Mouse (Mus musculus) thymus, postnatal 10 days (tissue): ENCODE measurements at regions not wholly inside any gene's neighbourhood (a gene's known extent, or its start where the extent isn't known, plus 50 kb on each side); places are given as distances from the start of the nearest gene placed in this dataset.

Source experiments
- DNase-seq, 2 experiments: peaks; one replicate each; pipeline ENCODE4 v3.0.0; 2021; ENCODE audit warnings: low spot score in 2 of 2

DNA sequence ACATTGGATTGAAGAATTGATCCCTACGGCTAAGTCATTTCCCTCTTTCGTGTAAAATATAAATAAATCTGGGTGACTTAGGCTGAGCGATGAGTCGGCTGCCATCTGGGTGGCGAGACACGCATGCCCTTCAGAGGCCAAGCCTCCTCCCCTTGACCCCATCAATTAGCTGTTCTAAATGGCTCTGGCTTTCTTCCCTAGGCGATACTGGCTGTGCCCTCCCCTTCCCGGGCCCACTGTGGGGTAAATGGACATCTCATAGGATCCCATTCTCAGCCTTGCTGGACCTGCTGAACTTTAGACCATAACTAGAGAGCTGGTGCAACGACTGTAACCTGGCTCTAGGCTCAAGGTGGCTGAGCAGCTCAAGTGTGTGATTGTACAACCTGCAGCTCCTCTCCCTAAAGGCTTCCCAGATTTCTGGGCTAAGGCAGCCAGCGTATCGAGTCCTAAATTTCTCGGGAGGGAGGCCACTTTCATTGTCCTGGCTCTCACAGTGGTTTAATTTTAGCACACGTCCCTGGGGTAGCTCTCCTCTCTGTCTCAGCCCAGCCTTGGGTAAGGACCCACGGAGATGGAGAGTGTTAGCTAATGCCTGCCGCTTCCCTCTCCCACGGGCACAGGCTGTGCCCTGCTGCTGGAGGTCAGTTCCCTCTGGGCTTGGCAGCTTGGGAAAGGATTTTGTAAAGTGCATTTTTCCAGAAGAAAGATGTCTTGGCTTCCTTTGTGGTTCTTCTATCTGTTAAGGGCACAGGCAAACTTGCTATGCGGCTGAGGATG is 80.7 kb upstream of the Zc3h12a start:
- no peak for DNase-seq

DNA sequence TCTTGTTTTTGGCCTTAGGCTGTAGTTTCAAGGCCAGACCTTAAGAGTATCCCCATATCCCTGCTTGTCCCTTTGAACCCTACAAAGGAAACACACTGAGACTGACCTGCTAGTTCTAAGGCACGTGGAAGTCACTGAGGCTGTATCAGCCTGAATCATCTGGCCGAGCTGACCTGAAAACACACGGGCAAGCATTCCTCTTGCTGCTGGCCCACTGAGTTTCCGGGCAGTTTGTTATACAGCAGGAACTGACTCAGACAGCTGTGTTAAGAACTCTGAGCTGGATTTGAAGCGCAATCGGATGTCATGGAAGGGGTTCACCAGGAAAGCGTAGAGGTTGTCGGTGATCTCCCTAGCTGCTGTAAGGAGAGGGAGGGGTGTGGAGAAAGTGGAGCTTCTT is 75.9 kb upstream of the Zc3h12a start:
- DNase-seq, result no peak

DNA sequence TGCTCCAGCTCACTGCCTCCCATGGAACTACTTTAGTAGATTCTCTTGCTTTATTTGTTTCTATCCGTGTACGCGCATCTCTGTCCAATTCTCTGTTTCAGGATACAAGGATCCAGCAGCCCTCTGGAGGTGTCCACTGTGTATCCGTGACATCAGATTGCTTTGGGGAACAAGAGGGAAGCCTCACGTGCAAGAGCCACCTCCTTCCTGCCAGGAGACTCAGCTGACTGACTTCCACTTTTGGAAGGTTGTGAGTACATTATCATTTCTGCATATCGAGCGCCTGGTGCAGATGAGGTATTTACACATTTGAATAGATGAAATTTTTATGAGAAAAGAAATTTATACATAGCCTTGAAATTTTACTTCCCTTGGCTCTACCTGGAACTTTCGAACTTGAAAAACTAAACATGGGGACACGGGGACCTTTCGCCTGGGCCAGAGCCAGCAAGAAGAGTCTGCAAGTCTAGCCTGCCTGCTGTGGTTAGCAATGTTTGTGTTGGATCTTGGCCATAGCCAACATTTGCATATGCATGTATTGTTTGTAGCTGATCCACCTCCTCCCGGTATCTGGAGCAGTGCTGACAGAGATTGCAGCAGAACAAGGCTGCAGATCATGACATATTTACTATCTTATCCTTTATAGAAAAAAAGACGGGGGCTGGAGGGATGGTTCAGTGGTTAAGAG is 74.1 kb upstream of the Zc3h12a start:
- DNase-seq, result no peak

DNA sequence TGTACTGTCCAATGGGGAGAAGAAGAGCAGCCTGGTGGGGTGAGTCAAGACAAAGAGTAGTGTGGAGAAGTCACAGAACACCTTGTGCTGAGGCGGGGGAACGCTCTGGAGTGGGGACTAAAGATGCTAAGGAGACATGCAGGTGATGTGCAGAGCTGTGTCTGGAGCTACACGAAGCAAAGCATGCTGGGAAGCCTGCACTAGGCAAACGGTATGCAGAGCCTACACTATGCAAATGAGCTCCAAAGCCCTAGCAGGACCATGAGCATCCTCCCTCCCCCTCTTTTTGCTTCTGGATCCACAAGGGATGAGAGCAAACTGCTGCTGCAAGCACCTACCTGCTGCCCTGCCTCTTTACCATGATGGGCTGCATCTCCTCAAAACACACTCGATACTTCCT is 73.1 kb upstream of the Zc3h12a start:
- no peak for DNase-seq

DNA sequence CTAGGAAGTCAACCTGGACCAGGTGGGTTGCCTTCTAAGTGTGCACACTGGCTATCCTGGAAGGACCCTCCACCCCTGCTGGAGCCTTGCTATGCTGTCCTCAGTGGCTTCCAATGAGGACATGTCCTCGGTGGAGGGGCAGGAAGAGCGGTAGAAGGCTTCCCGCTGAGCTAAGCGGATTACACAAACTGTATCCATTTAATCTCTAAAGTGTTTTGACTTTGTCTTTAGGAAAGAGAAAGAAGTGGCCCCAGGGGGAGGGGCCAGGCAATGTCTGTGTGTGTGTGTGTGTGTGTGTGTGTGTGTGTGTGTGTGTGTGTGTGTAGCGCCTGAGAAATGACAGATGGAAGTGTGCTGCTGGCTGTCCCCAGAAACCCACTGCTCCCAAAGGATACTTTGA is 71.6 kb upstream of the Zc3h12a start:
- no peak for DNase-seq

DNA sequence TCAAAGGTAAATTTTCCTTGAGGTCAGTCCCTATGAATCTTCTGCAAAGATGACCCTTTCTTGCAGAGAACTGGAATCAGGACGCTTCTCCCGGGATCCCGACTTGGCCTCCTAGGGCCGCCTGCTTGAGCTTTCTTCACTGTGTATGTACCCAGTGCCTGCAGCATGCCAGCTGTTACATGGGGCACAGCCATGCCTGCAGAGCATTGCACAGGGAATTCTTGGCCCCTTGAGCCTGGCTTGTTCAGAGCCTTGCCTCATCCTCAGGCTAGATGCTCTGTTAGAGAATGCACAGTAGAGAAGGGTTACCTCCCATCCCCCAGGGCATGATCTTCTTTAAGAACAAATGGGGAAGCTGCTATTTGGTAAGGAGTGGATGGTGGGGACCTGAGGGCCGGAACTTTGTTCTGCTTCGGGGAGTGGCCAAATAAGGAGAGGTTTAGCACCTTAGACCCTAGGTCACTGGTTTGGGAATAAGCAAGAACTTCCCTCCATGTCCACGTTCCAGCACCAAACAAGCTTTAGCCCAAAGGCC is 68.3 kb upstream of the Zc3h12a start:
- DNase-seq, result no peak

DNA sequence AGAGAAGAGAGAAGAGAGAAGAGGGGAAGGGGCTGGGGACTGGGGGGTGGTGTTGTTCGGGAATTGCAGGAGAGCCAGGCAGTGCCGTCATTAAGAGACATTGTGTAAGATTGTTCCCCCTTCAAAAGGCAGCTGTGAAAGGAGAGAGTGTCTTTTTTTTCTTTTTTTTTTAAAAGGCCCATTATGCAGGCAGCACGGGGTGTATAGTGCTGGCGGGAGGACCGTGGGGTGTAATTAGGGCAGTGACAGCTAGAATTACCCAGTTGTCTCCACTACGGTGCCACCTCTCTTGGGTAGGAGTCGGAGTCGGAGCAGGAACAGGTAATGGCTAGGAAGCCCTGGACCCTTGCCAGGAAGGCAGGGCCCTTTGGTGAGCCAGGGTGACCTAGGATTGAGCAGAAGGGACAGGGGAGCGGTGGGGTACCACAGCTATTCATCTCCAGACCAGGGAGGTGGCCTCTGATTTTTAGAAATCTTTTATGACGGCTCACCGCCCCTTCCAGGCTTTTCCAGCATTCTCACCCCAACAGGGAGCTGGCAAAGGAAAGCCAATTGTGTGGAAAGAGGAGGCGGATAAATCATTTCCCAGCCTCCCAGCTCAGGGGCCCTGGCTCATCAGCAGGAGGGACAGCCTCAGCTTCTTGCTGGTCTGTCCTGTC is 67.2 kb upstream of the Zc3h12a start:
- no peak for DNase-seq

DNA sequence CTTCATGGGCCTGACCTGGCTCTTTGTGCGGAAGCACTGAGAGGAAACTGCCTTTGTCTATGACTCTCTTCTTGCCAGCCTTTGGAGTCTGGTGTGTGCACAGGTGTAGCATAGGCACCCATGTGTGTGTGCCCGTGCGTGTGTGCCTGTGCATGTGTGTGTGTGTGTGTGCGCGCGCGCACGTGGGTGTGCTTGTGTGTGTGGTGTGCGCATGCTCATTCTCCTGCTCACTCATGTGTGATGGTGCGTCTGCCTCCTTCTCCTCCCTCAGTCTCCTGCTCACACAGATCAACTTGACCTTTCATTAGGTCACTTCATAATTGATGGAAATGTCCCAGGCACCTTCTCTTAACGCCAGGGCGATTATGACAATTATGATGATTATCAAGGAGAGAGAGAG is 66.7 kb upstream of the Zc3h12a start:
- DNase-seq, result no peak

DNA sequence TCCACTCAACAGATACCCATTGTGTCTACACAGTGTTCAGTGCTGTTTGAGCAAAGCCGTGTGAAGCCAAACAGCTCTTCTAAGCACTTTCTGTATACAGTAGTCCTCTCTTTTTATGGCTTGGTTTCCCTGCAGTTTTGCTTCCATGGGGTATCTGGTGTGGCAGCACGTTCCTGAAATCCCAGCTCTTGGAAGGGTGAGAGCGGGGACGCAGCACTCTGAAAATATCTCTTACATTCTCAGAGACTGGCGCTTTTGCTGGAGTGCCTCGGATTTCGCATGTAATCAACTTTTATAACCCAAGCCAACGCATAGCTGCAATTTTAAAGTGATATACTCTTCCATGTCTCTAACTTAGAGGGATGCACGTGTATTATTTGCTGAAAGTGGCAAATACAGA is 64.0 kb upstream of the Zc3h12a start:
- no peak for DNase-seq

DNA sequence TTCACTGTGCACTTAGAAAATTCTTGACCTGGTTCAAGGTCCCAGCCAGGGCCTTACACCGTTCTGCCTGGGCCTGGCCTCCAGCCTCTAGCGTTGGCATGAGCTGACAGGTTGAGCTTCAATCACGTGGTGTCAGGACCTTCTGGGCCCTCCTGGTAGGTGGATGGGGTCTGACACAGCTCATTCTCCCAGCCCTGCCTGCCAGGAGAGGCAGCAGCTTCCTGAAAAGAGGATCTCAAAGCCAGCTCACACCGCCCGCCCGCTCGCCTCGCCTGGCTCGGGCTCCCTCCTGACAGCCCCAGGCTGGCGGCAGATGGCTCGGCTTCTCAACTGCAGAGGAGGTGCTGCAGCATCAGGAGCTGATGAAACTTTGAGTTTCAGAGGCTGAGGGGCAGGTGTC is 63.4 kb upstream of the Zc3h12a start:
- DNase-seq, result no peak

DNA sequence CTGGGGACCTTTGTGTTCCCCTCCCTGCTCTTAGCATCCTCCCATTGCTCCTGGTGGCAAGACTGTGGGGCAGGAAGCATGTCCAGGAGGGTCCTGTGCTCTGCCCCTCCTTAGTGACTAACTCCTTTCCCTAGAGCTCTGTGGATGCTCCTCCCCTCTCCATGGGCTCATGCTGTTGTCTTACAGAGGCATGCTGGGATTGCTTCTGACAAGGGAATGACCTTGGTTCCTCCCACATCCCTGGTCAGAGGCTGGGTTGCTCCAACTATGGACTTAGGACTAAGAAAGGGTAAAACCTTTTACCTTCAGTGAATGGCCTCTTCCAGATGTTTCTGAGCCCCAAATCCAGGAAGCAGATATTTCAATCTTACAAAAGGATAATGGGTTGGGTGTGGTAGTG is 62.3 kb upstream of the Zc3h12a start:
- no peak for DNase-seq

DNA sequence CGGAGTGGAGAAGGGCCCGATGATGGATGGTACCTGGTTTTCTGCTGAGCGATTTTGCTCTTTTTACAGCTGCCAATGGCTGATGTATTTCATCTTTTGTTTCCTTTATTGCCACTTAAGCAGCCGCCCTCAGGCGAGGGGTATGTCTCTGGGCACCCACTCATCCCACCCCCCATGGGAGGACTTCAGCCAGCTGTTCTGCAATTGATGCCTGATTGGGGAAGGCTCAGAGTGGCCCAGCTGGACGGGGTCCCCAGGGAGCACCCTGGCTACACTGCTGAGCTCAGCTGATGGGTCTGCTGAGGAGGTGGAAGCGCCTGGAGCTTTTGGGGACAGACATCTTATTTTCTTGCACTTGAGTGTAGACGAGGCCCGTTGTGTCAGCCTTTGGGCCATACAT is 58.6 kb upstream of the Zc3h12a start:
- DNase-seq, result no peak

DNA sequence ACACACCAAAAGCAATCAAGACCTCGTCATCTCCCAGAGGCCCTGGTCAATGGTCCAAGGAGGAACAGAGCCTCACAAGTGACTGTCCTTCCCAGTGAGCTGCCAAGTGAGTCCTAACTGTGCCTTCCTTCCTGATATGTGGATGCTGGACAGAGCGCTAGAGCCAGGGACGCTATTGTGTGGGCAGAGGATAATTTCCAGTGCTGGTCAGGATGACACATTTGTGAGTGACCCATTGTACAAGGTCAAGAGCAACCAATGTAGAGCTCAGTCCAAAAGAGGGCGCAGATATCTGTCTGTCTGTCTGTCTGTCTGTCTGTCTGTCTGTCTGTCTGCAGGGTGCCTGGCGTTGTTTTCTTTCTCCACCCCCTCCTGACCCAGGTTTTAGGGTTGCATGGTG is 57.4 kb upstream of the Zc3h12a start:
- no peak for DNase-seq

DNA sequence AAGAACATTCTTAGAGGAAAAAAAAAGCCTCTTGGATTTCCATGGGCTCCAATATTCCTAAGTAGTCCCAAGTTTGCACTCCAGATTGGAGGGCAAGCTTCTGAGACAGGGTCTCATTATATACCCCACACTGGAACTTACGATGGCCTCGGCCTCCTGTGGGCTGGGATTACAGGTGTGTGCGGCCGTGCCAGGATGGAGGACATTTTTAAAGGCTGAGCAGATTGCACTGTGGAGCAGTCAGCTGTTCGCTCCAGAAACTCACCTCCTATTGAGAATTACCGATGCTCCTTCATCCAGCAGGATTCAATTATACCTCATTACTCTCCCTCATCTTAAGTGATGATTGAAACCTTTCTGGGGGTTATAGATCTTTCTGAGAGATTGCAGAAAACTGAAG is 53.3 kb upstream of the Zc3h12a start:
- DNase-seq, result no peak

DNA sequence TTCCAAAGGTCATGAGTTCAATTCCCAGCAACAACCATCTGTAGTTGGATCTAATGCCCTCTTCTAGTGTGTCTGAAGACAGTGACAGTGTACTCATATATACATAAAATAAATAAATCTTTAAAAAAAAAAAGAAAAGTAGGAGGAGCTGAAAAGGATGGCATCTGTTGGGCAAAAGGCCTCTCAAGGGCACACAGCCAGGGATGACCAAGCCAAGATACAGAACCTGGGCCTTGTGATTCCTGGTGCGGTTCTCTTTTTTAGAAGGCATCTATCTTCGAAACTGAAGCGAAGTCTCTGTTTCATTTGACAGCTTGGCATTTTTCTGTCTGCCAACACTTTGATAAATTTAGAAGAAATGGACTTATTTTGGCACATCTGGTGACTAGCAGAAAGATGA is 50.9 kb upstream of the Zc3h12a start:
- no peak for DNase-seq

DNA sequence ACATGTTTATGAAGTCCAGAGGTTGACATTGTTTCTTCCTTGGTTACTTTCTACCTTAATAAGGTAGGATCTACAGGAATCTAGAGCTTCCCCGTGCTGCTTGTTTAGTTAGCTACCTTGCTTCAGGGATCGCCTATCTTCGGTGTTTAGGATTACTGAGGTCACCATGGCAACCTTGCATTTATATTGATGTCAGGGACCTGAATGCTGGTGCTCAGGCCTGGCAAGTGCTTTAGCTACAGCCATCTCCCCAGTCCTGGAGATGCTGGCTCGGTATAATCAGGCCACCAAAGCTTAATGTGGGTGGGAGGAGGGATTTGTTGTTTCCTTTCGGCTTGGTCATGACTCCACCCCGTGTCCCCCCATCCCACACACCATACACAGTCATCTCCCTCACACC is 50.0 kb upstream of the Zc3h12a start:
- no peak for DNase-seq
